Mouse (Mus musculus) C2C12 (cell line): ENCODE measurements at regions not wholly inside any gene's neighbourhood (a gene's known extent, or its start where the extent isn't known, plus 50 kb on each side); places are given as distances from the start of the nearest gene placed in this dataset.

Experiments used
- H3K27me3 ChIP-seq: one replicate; pipeline ENCODE4 v1.6.1; 2011; ENCODE audit not compliant: control insufficient read depth, insufficient read depth, insufficient read length
- H3K36me3 ChIP-seq: one replicate; pipeline ENCODE4 v1.6.1; 2011; ENCODE audit not compliant: control insufficient read depth, insufficient read depth
- H3K4me3 ChIP-seq: one replicate; pipeline ENCODE4 v1.5.1; 2011; ENCODE audit warnings: mild to moderate bottlenecking, control low read depth; ENCODE audit not compliant: poor library complexity, insufficient read depth, severe bottlenecking
- H3K79me2 ChIP-seq: one replicate; pipeline ENCODE4 v1.6.1; 2011; ENCODE audit not compliant: control insufficient read depth, insufficient read depth
- H3K79me3 ChIP-seq: one replicate; pipeline ENCODE4 v1.6.1; 2011; ENCODE audit warnings: low read depth, control low read depth
- H3ac ChIP-seq: one replicate; pipeline ENCODE3; 2011; ENCODE audit warnings: low read depth; ENCODE audit not compliant: control insufficient read depth, insufficient read length
- CEBPB ChIP-seq: IDR thresholded peaks from one replicate; pipeline ENCODE4 v1.6.1; 2011; ENCODE audit warnings: low read depth, mild to moderate bottlenecking, control low read depth, moderate library complexity
- CTCF ChIP-seq: IDR thresholded peaks from one replicate; pipeline ENCODE4 v1.5.1; 2011; ENCODE audit not compliant: control insufficient read depth, insufficient read depth, insufficient read length
- FOSL1 ChIP-seq: IDR thresholded peaks from one replicate; pipeline ENCODE4 v1.8.0; 2011; ENCODE audit warnings: mild to moderate bottlenecking, low read length; ENCODE audit not compliant: poor library complexity, insufficient read depth, severe bottlenecking
- MAX ChIP-seq: IDR thresholded peaks from one replicate; pipeline ENCODE4 v1.6.1; 2011; ENCODE audit warnings: mild to moderate bottlenecking, control low read depth
- MYOD1 ChIP-seq: IDR thresholded peaks from one replicate; pipeline ENCODE4 v1.6.1; 2011; ENCODE audit warnings: low read depth; ENCODE audit not compliant: control insufficient read depth, insufficient read length
- MYOG ChIP-seq: IDR thresholded peaks from one replicate; pipeline ENCODE4 v1.6.1; 2011; ENCODE audit not compliant: control insufficient read depth, insufficient read length; ENCODE audit errors: extremely low read depth
- USF1 ChIP-seq: IDR thresholded peaks from one replicate; pipeline ENCODE4 v1.6.1; 2011; ENCODE audit warnings: low read depth, mild to moderate bottlenecking, control low read depth, moderate library complexity

- Histone ChIP-seq H3K79me2 (no peaks in the 10 kb centered on the region), H3K36me3 (no peaks in the 10 kb centered on the region), H3K4me3 (no peak overlapping the region), H3K79me3 (no peaks in the 10 kb centered on the region), H3K27me3 (peaks cover 16% of the 10 kb centered on the region), H3ac (no peak overlapping the region)
- TF ChIP-seq MYOD1 (no peak), USF1 (no peak), CEBPB (no peak), CTCF (no peak), MAX (no peak), MYOG (no peak), FOSL1 (no peak)
These were observed 85.4 kb downstream of the Rpap3 start for GRCm38 (mm10) chr15:97620261-97620660.

DNA sequence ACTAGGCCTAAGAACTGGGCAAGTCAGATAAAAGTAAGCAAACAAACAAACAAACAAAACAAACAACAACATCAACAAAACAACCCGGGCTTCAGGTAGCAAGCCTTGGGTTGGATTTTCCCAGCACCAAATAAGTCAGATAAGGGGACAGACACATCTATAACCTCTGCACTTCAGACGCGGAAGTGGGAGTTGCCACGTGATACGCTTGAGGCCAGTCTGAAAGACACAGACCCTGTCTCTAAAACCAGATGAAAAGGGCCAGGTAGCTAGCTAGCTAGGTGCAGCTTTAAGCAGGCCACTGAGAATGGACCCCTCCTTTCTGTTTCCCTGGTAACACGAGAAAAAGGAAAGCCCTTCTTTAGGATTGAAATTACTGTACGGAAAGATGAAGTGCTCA, 85.9 kb downstream of the Rpap3 start:
- TF ChIP-seq CTCF (no peak), MAX (no peak), FOSL1 (no peak), CEBPB (no peak), USF1 (no peak), MYOG (no peak), MYOD1 (no peak)
- Histone ChIP-seq H3K27me3 (peaks cover 16% of the 10 kb centered on the region), H3K36me3 (no peaks in the 10 kb centered on the region), H3K79me2 (no peaks in the 10 kb centered on the region), H3K79me3 (no peaks in the 10 kb centered on the region), H3K4me3 (no peak overlapping the region), H3ac (no peak overlapping the region)

DNA sequence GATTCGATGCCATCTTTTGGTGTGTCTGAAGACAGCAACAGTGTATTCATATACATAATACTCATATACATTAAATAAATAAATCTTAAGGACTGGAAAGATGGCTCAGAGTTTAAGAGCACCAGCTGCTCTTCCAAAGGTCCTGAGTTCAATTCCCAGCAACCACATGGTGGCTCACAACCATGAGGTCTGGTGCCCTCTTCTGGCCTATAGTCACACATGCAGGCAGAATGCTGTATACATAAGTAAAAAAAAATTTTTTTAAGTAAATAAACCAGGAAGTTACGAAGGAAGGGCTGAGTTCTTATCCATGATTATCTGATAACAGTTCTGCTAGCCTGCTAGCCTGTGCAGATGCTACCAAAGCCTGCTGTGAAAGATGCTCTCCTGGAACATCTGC, 93.3 kb downstream of the Rpap3 start:
- no peak overlapping the region for H3ac ChIP-seq
- no peak for TF ChIP-seq MAX
- no peak for TF ChIP-seq CTCF
- TF ChIP-seq MYOD1 = no peak
- TF ChIP-seq MYOG = no peak
- no peak for TF ChIP-seq CEBPB
- TF ChIP-seq USF1 = no peak
- TF ChIP-seq FOSL1 = no peak
- no peaks in the 10 kb centered on the region for H3K36me3 ChIP-seq
- no peak overlapping the region for H3K4me3 ChIP-seq
- peaks cover 12% of the 10 kb centered on the region for H3K27me3 ChIP-seq
- no peaks in the 10 kb centered on the region for H3K79me3 ChIP-seq
- H3K79me2 ChIP-seq = no peaks in the 10 kb centered on the region

- Histone ChIP-seq H3K79me2 (no peaks in the 10 kb centered on the region), H3K4me3 (no peak overlapping the region), H3ac (no peak overlapping the region), H3K36me3 (no peaks in the 10 kb centered on the region), H3K27me3 (peaks cover 25% of the 10 kb centered on the region), H3K79me3 (no peaks in the 10 kb centered on the region)
- no peak for TF ChIP-seq CTCF
- TF ChIP-seq USF1 = no peak
- TF ChIP-seq MYOG = no peak
- TF ChIP-seq FOSL1 = no peak
- no peak for TF ChIP-seq CEBPB
- TF ChIP-seq MYOD1 = no peak
- no peak for TF ChIP-seq MAX
These were observed 94.9 kb downstream of the Rpap3 start for GRCm38 (mm10) chr15:97610767-97611166.

DNA sequence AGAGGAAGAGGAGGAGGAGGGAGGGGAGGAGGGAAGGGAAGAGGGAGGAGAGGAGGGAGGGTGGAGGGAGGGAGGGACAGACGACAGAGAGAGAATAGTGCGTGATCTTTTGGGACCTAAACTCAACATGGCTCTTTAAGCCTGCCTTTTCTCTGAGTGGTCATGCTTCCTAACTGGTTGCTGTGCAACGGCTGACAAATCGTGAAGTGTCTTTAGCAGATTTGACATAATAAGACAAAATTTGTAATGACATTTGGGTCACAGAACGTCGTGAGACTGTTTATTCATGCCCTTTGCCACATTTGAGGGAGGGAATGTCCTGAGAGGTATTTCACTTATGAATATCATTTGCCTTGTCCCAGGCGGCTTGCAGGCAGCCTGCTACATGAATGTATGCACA, 96.1 kb downstream of the Rpap3 start:
- H3K79me3 ChIP-seq = no peaks in the 10 kb centered on the region
- no peaks in the 10 kb centered on the region for H3K36me3 ChIP-seq
- H3ac ChIP-seq = no peak overlapping the region
- TF ChIP-seq MYOD1 (no peak), FOSL1 (no peak)
- H3K4me3 ChIP-seq = no peak overlapping the region
- H3K79me2 ChIP-seq = no peaks in the 10 kb centered on the region
- peaks cover 25% of the 10 kb centered on the region for H3K27me3 ChIP-seq

DNA sequence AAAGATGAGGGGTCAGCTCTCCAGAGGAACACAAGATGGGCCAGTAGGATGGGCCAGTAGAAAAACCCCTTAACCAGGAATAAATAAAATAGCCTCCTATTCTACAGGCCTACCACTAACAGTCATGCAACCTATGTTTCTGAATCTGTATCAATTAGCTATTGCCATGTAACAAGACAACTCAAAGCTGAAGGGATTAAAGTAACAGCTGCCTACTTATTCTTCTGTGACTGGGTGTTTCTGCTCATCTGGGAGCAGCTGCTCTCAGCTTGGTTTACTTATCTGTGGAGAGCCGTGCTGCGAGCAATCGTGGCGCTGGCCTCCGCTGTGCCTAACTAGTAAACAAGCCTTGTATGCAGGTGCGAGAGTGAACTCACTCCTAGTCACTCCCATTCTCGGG, 97.0 kb downstream of the Rpap3 start:
- Histone ChIP-seq H3K79me3 (no peaks in the 10 kb centered on the region), H3K79me2 (no peaks in the 10 kb centered on the region), H3ac (no peak overlapping the region), H3K4me3 (no peak overlapping the region), H3K36me3 (no peaks in the 10 kb centered on the region), H3K27me3 (peaks cover 22% of the 10 kb centered on the region)
- TF ChIP-seq MYOD1 = no peak
- TF ChIP-seq CTCF = no peak
- no peak for TF ChIP-seq FOSL1
- no peak for TF ChIP-seq USF1
- TF ChIP-seq MAX = no peak
- no peak for TF ChIP-seq MYOG
- no peak for TF ChIP-seq CEBPB
